Mouse (Mus musculus): ENCODE measurements around the gene Thada. TPM values are rescaled to one million over a fixed set of nuclear protein-coding genes. Genes with fewer than 3 reads are reported as not detected.

The Thada gene
- polyA plus RNA-seq, 2 experiments = 2.0 to 2.5 TPM

DNA sequence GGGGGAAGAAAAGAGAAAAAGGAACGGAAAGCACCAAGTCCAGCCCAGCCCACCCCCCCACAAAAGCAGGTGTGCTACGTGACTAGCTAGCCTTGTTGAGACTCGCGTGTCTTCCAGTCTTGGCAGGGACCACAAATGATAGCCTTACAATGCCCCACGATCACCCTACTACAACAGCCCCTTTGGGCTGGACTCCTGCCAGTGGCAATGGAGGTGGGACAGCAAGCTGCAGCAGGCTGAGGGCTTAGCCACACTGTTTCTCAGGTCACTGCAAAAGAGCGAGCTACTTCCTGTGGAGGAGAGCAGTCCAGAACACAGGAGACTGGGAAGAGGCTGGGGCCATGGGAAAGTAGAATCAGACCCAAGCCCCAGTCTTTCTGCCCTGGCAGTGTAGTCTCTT, 201.7 kb downstream of the Thada start:
- Histone ChIP-seq H3K27ac (no peak overlapping the region), H3K4me3 (ENCODE audit: insufficient read depth in 1 of 2, low read depth in 2 of 2, low read length in 2 of 2) (no peak overlapping the region), H3K36me3 (replicated peaks; ENCODE audit: control insufficient read depth, insufficient read depth, low read depth) (no peaks in the 10 kb centered on the region), H3K27me3 (ENCODE audit: control insufficient read depth, insufficient read depth, low read length) (no peaks in the 10 kb centered on the region), H3K4me2 (ENCODE audit: low read depth) (no peak overlapping the region), H3K9ac (replicated peaks) (no peak overlapping the region), H3K9me3 (ENCODE audit: control insufficient read depth, low read length) (no peaks in the 10 kb centered on the region), H3K4me1 (replicated peaks; ENCODE audit: control insufficient read depth in 2 of 2, insufficient read depth in 2 of 2, low read length in 1 of 2) (peaks cover 38 to 52% of the 10 kb centered on the region in 2 experiments)
- ATAC-seq (ENCODE audit: insufficient read depth) (no peak), DNase-seq (ENCODE audit: low read depth in 3 of 3, low spot score in 3 of 3) (no peak)
- no peak for TF ChIP-seq CTCF (IDR thresholded peaks at IDR 0.05; ENCODE audit: low read depth)
- no peak for TF ChIP-seq EP300 (IDR thresholded peaks at IDR 0.05; ENCODE audit: low read depth)
- 87% methylated on average over 6 of the region's 6 CpGs for WGBS (ENCODE audit: insufficient replicate concordance)

DNA sequence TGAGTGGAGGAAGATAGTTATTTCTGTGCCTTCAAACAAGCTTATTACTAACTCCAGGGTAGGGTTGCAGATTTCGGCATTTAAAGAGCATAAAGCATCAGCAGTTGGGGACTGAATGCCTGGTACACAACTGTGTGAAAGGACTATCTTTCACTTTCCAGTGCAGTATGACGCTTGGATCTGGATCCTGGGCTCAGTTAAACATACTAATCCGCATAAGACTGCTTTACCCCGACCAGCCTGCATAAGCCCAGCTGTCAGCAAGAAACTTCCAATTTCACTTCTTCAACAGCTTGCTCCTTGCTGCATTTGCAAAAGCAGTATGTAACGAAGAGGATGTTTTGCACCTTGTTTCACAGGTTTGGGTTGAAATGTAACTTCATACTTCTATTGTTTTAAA, 202.4 kb downstream of the Thada start:
- peaks cover 38 to 52% of the 10 kb centered on the region in 2 experiments for H3K4me1 ChIP-seq (replicated peaks; ENCODE audit: control insufficient read depth in 2 of 2, insufficient read depth in 2 of 2, low read length in 1 of 2)
- DNase-seq (ENCODE audit: low read depth in 3 of 3, low spot score in 3 of 3) = no peak

DNA sequence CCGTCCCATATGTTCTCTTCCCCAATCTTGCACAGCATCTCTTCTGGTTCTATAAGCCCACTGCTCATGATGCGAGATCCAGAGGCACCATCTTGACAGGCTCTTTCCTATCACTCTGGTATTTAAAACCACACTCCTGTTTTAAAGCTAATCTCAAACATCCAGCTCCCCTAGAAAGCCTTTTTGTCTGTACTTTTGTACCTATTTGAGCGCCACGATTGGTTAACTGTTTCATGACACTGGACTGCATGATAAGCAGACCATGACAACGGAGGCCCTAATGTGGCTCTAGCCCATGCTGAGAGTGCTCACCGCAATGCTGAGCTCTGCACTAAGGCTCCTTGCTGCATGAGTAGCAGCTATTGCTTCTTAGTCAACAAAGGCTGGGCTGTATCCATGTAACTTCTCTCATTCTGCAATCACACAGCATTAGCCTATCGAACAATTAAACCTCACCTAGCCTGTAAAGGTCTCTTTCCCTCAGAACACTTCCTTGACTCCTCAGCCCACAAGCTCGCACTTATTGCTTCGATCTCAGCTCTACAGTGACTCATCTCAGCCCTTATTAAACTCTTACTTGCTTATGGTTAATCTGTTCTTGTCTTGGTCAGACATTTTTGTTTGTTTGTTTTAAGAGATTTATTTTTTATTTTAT, 203.6 kb downstream of the Thada start:
- peak overlapping the region; percentile 52 for H3K27ac ChIP-seq
- peak overlapping the region; percentile 50 for H3K4me2 ChIP-seq (ENCODE audit: low read depth)
- H3K9ac ChIP-seq (replicated peaks) = no peak overlapping the region
- no peaks in the 10 kb centered on the region for H3K36me3 ChIP-seq (replicated peaks; ENCODE audit: control insufficient read depth, insufficient read depth, low read depth)
- 31% methylated on average over 9 of the region's 9 CpGs for WGBS (ENCODE audit: insufficient replicate concordance)
- ATAC-seq (ENCODE audit: insufficient read depth) = peak; percentile 92
- no peak overlapping the region for H3K4me3 ChIP-seq (ENCODE audit: insufficient read depth in 1 of 2, low read depth in 2 of 2, low read length in 2 of 2)
- peaks cover 38 to 52% of the 10 kb centered on the region in 2 experiments for H3K4me1 ChIP-seq (replicated peaks; ENCODE audit: control insufficient read depth in 2 of 2, insufficient read depth in 2 of 2, low read length in 1 of 2)
- no peaks in the 10 kb centered on the region for H3K27me3 ChIP-seq (ENCODE audit: control insufficient read depth, insufficient read depth, low read length)
- no peaks in the 10 kb centered on the region for H3K9me3 ChIP-seq (ENCODE audit: control insufficient read depth, low read length)
- DNase-seq (ENCODE audit: low read depth in 3 of 3, low spot score in 3 of 3) = peak; percentile 68 to 71 (median 70)
- peak; percentile 88 for TF ChIP-seq EP300 (IDR thresholded peaks at IDR 0.05; ENCODE audit: low read depth)
- TF ChIP-seq CTCF (IDR thresholded peaks at IDR 0.05; ENCODE audit: low read depth) = no peak

More for the DNA sequence above, 202.4 kb downstream of the Thada start:
- no peak for TF ChIP-seq EP300 (IDR thresholded peaks at IDR 0.05; ENCODE audit: low read depth)
- no peak for TF ChIP-seq CTCF (IDR thresholded peaks at IDR 0.05; ENCODE audit: low read depth)
- no peak overlapping the region for H3K4me2 ChIP-seq (ENCODE audit: low read depth)
- H3K36me3 ChIP-seq (replicated peaks; ENCODE audit: control insufficient read depth, insufficient read depth, low read depth) = no peaks in the 10 kb centered on the region
- H3K27me3 ChIP-seq (ENCODE audit: control insufficient read depth, insufficient read depth, low read length) = no peaks in the 10 kb centered on the region
- H3K27ac ChIP-seq = no peak overlapping the region
- no peak overlapping the region for H3K9ac ChIP-seq (replicated peaks)
- H3K4me3 ChIP-seq (ENCODE audit: insufficient read depth in 1 of 2, low read depth in 2 of 2, low read length in 2 of 2) = no peak overlapping the region
- 76% methylated on average over 5 of the region's 5 CpGs for WGBS (ENCODE audit: insufficient replicate concordance)
- no peak for ATAC-seq (ENCODE audit: insufficient read depth)
- no peaks in the 10 kb centered on the region for H3K9me3 ChIP-seq (ENCODE audit: control insufficient read depth, low read length)

DNA sequence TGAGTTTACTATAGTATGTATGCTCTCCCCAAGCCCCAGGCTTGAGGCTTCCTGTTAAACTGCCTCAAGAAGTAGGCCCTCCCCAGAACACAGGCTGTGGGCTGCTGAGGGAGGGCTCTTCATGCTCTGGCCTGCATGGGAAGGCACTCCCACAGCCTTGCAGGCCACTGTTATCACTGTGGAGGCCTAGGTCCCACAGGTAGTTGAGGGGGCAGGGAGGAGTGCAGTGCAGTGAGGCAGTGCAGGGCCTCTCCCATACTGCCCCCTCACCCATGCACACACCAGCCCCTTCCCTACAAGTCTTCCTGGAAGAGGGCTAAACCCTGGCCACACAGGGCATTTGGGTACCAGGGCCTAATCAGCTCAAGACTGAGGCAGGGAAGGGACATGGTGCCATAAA, 205.0 kb downstream of the Thada start:
- no peak overlapping the region for H3K4me3 ChIP-seq (ENCODE audit: insufficient read depth in 1 of 2, low read depth in 2 of 2, low read length in 2 of 2)
- DNase-seq (ENCODE audit: low read depth in 3 of 3, low spot score in 3 of 3) (no peak), ATAC-seq (ENCODE audit: insufficient read depth) (peak; percentile 58; the same call in 1 of the 2 replicates)
- H3K27me3 ChIP-seq (ENCODE audit: control insufficient read depth, insufficient read depth, low read length) = no peaks in the 10 kb centered on the region
- no peak overlapping the region for H3K4me2 ChIP-seq (ENCODE audit: low read depth)
- H3K9me3 ChIP-seq (ENCODE audit: control insufficient read depth, low read length) = no peaks in the 10 kb centered on the region
- no peak overlapping the region for H3K9ac ChIP-seq (replicated peaks)
- H3K36me3 ChIP-seq (replicated peaks; ENCODE audit: control insufficient read depth, insufficient read depth, low read depth) = no peaks in the 10 kb centered on the region
- no peak for TF ChIP-seq EP300 (IDR thresholded peaks at IDR 0.05; ENCODE audit: low read depth)
- no peak for TF ChIP-seq CTCF (IDR thresholded peaks at IDR 0.05; ENCODE audit: low read depth)
- peaks cover 34 to 45% of the 10 kb centered on the region in 2 experiments for H3K4me1 ChIP-seq (replicated peaks; ENCODE audit: control insufficient read depth in 2 of 2, insufficient read depth in 2 of 2, low read length in 1 of 2)
- H3K27ac ChIP-seq = peak overlapping the region; percentile 21

DNA sequence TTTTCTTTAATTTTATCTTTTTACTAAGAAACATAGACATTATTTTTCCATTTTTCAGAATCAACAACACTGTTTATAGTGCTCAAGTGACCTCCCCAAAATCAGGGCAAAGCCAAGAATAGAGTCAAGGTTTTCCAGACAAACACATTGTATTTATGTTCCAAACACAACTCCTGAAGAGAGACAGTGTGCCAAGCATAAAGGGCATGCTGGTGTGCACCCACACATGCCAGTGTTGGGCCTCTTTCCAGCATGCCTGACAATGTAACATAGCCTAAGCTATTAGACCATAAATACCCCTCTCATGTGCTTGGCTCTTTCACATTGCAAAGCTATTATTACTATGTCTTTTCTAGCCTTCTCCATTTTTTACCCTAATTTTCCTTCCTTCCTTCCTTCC, 205.8 kb downstream of the Thada start:
- no peak overlapping the region for H3K9ac ChIP-seq (replicated peaks)
- no peaks in the 10 kb centered on the region for H3K27me3 ChIP-seq (ENCODE audit: control insufficient read depth, insufficient read depth, low read length)
- no peaks in the 10 kb centered on the region for H3K9me3 ChIP-seq (ENCODE audit: control insufficient read depth, low read length)
- H3K4me1 ChIP-seq (replicated peaks; ENCODE audit: control insufficient read depth in 2 of 2, insufficient read depth in 2 of 2, low read length in 1 of 2) = peaks cover 26 to 38% of the 10 kb centered on the region in 2 experiments
- ATAC-seq (ENCODE audit: insufficient read depth) (no peak), DNase-seq (ENCODE audit: low read depth in 3 of 3, low spot score in 3 of 3) (no peak)
- no peak for TF ChIP-seq EP300 (IDR thresholded peaks at IDR 0.05; ENCODE audit: low read depth)
- TF ChIP-seq CTCF (IDR thresholded peaks at IDR 0.05; ENCODE audit: low read depth) = no peak
- H3K4me3 ChIP-seq (ENCODE audit: insufficient read depth in 1 of 2, low read depth in 2 of 2, low read length in 2 of 2) = no peak overlapping the region
- no peak overlapping the region for H3K27ac ChIP-seq
- H3K4me2 ChIP-seq (ENCODE audit: low read depth) = no peak overlapping the region
- no peaks in the 10 kb centered on the region for H3K36me3 ChIP-seq (replicated peaks; ENCODE audit: control insufficient read depth, insufficient read depth, low read depth)
